Mouse (Mus musculus): Measurements from ENCODE around the gene Ddx5.

- TF ChIP-seq GATA1 (IDR thresholded peaks at IDR 0.05; ENCODE audit: low read length) (no peak), TAL1 (IDR thresholded peaks at IDR 0.05; ENCODE audit: low read length) (no peak)
These were observed 28.5 kb downstream of the Ddx5 start for GRCm38 (mm10) chr11:106760511-106760910.
